Mouse (Mus musculus): ENCODE data around the gene Pam.

- no peak for TF ChIP-seq POLR2A (IDR thresholded peaks at IDR 0.05; ENCODE audit: control insufficient read depth in 1 of 2, insufficient read depth in 1 of 2, low read depth in 1 of 2, low read length in 2 of 2, poor library complexity in 1 of 2)
- TF ChIP-seq CTCF (IDR thresholded peaks at IDR 0.05 in 2 of 3, conservative IDR thresholded peaks at IDR 0.05 in 1 of 3; ENCODE audit: control insufficient read depth in 1 of 3, insufficient read depth in 1 of 3, low read depth in 2 of 3, low read length in 3 of 3, poor library complexity in 1 of 3, severe bottlenecking in 1 of 3): no peak
- TF ChIP-seq JUND (IDR thresholded peaks at IDR 0.05; ENCODE audit: low read depth, low read length): no peak
- no peak for TF ChIP-seq HCFC1 (IDR thresholded peaks at IDR 0.05; ENCODE audit: low read depth, low read length)
- no peak for TF ChIP-seq GATA1 (IDR thresholded peaks at IDR 0.05; ENCODE audit: low read depth, low read length)
- no peak for TF ChIP-seq MAX (IDR thresholded peaks at IDR 0.05; ENCODE audit: low read length)
- no peak for TF ChIP-seq BHLHE40 (IDR thresholded peaks at IDR 0.05; ENCODE audit: borderline replicate concordance, low read depth, low read length)
- TF ChIP-seq CHD2 (IDR thresholded peaks at IDR 0.05; ENCODE audit: low read length): no peak
- no peak for TF ChIP-seq POLR2AphosphoS2 (IDR thresholded peaks at IDR 0.05; ENCODE audit: low read length)
- TF ChIP-seq TBP (IDR thresholded peaks at IDR 0.05; ENCODE audit: low read depth, low read length): no peak
- TF ChIP-seq ZKSCAN1 (IDR thresholded peaks at IDR 0.05; ENCODE audit: low read depth, low read length): no peak
- TF ChIP-seq CHD1 (IDR thresholded peaks at IDR 0.05; ENCODE audit: low read depth, low read length): no peak
- TF ChIP-seq GABPA (IDR thresholded peaks at IDR 0.05; ENCODE audit: low read depth, low read length): no peak
- no peak for TF ChIP-seq EP300 (IDR thresholded peaks at IDR 0.05; ENCODE audit: low read depth in 1 of 2, low read length in 2 of 2)
These were observed 165.9 kb downstream of the Pam start for GRCm38 (mm10) chr1:97929415-97930028.
